Mouse (Mus musculus): ENCODE results near the gene Syn3.

DNA sequence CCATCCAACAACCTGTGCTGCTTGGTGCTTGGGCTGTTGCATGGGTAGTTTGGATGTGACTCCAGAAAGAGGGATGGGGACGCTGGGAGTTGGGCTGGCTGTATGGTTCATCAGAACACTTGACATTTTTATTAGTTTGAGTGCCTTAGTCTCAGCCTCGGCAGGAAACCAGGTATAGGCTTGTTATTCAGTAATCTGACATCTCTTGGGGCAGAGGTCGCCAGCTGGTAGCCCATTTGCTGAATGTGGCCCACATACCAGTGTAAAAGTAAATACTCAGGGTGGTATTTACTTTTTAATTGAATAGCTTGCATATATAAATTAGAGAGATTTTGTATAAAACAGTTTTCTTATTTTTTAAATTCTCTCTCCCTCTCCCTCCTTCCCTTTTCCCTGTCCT, 343.4 kb downstream of the Syn3 start:
- TF ChIP-seq CTCF (IDR thresholded peaks at IDR 0.05; ENCODE audit: extremely low read depth, insufficient read length, insufficient replicate concordance, low read depth, low read length), result no peak
- no peak for TF ChIP-seq POLR2A (IDR thresholded peaks at IDR 0.05; ENCODE audit: low read depth, low read length)

Data from small intestine, adult 2 months (tissue).